Mouse (Mus musculus) cerebellum, adult 11 months (tissue): ENCODE measurements around the gene Rfx4.

Experiments
- DNase-seq: peaks from one replicate; pipeline ENCODE4 v3.0.0; 2022

Gene Rfx4

DNA sequence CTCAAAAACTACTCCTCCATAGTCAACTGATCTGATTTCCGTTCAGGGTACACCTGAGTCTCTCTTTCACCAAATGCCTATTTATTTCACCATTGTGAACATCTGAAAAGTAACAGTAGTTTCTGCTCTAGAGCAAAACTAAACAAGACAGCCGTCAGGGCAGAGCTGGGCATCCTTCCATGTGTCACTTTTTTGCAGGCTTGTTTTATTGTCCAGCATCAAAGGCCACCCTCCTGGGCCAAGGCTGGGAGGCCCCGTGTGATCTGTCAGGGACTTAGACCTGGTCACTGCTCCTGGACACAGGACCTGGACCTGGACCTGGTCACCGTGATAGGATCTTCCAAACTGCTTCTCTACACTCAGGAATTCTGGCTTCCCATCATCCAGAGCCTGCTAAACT, 116.1 kb downstream of the Rfx4 start:
- DNase-seq: no peak

GRCm38 (mm10) chr10:84879823-84880571, 124.1 kb downstream of the Rfx4 start:
- DNase-seq: no peak

GRCm38 (mm10) chr10:84882528-84882927, 126.7 kb downstream of the Rfx4 start:
- no peak for DNase-seq

GRCm38 (mm10) chr10:84885341-84885884, 129.6 kb downstream of the Rfx4 start:
- DNase-seq: no peak

DNA sequence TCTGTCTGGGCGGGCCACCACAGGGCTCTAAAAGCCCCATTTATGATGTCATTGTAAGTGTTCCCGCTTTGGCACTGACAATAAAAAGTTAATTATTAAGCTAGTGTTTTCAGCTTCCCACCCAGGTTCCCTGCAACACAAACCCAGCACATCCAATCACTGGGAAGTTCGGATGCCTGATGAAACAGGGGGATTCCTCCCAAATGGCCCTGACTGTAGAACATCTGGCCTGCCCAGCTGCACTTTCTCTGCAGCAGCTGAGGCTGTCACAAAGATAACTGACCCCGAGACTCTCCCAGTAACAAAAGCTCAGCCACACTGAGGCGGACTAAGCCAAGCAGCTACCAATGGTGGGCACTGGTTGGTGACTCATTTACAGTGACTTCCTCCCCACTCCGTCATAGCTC, 130.4 kb downstream of the Rfx4 start:
- no peak for DNase-seq

DNA sequence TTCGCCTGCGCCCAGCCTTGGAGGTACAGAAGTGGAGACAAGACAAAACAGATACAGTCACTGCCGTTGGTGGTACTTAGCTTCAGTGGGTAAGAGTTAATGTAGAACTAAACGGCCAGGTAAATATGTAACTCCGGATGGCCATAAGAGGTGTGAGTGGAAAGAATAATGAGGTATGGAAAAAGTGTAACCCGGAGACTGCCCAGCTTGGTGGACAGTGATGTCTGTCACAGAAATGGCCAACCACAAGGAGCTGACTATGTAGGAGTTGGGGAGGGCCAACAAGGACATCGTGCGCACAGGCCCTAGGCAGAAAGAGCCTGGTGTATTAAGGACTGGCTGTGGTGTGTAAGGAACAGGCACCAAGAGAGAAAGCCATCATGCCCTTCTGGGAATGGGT, 130.9 kb downstream of the Rfx4 start:
- no peak for DNase-seq

DNA sequence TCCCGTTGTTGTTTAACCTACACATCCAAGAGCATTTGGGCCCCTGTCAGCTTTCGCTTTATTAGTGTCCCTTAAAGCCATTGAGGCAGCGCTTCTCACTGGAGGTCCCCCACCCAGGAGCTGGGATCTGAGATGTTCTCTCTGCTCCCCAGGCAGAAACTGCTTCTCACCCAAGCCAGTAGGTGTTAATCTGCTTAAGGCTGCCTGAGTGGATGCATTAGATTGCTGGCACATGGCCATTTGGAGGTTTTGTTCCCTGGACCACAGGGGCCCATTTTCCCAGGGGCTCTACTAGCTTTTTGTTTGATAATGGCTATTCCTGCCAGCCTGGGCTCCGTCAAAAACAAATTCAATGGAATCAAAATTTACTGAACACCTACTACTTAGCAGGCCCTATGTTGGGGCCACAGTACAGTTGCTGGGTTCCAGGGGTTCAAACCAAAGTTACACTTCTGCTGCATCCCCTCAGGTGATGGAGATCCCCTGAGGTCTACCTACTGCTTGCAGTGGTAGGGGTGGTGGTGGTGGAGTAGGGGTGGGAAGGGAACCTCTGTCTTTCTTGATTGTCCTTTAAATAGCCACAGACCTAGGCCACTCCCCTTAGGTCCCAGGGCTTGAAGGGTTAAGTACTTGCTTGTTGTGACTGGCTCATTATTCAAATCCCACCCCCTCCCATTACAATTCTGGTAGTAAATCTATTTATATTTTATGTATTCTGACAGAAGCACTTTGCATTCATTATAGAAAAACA, 133.4 kb downstream of the Rfx4 start:
- DNase-seq: no peak

GRCm38 (mm10) chr10:84895810-84896358, 140.0 kb downstream of the Rfx4 start:
- DNase-seq: no peak

- DNase-seq: no peak
Observed at GRCm38 (mm10) chr10:84896941-84897930, 141.4 kb downstream of the Rfx4 start.

GRCm38 (mm10) chr10:84898144-84898979, 142.5 kb downstream of the Rfx4 start:
- DNase-seq: no peak

DNA sequence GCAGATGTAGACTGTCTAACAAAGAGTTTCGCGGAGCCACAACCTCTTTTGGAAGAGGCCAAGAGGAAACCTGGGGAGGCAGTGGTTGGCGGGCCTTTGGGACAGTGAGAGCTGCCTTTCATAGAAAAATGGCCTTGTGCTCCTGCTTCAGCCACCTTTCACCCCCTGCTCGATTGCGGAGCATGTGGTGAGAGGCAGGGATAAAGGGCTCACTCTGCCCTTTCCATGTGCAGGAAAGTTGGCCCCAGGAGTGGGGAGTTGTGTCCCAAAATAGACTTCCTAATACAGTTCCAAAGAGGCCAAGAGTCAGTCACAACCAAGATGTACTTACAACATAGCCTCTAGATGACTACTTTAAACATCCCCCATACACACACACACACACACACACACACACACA, 145.8 kb downstream of the Rfx4 start:
- DNase-seq: no peak

DNA sequence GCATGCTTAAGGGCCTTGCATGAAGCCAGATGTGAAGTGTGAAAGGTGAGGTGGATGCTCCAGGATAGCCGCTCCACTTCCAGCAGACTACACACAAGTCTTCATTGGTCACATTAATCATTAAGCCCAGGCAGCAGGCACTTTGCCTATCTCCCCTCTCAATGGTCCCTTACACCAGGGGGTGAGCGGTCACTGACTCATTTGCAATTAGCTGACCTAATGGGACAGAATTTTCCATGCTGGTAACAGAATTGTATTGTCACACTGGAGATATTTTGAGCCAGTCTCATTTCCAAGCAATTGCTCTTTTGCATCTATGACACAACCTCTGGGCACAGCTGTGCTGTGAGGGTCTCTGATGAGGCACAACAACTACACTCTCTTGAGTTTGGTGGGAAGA, 146.4 kb downstream of the Rfx4 start:
- DNase-seq: no peak

DNA sequence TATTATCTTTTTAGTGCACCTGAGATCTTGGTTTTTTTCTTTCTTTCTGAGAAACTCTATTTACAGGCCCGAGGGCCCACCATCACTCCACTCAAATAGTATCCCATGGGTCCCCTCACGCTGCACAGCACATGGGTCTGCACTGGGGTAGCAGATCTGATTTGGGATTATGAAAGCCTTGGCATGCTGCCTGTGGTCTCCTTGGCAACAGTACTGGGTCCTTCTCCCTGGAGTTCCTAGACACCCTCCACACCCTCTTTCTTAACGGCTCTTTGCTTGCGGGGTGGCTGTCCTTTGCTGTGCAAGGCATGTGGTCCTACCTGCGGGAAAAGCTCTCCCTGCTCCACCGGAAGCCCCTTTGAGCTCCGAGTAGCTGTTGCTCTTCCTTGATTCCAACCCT, 147.4 kb downstream of the Rfx4 start:
- no peak for DNase-seq

DNA sequence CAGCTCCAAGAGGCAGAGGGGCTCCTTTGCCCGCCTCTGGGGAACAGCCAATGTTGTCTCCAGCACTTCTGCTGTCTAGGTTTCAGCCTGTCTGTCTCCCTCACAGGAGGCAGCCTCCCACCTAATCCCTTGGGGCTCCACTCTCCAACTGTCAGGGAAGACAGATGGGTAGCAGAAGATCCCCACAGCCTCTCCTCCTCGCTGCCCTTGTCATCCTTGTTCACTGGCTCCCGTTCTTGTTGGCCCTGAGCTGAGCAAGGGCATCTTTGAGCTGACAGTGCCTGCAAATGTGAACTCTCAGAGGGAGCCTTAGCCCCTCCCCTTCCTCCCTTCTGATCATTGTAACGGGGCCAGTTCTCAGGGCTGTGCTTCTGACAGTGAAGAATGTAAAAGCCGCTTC, 147.9 kb downstream of the Rfx4 start:
- DNase-seq: no peak

DNA sequence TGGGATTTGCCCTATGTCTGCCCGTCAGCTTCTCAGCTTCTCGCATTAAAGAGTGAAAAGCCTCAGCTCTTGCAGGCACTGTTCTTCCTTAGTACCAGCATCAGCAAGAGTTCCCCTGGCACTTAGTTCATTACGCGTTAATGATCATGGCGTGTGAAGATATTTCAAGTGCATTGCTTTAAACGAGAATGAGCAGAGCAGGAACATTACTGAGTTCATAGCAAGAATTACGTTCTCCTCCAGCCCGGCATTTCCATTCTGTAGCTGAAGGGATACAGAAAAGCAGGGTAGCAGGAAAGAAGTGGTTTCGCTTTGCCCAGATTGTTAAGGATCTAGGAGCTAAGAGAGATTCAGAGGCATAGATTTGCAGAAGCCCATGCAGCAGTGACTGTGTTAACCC, 151.0 kb downstream of the Rfx4 start:
- DNase-seq: no peak

DNA sequence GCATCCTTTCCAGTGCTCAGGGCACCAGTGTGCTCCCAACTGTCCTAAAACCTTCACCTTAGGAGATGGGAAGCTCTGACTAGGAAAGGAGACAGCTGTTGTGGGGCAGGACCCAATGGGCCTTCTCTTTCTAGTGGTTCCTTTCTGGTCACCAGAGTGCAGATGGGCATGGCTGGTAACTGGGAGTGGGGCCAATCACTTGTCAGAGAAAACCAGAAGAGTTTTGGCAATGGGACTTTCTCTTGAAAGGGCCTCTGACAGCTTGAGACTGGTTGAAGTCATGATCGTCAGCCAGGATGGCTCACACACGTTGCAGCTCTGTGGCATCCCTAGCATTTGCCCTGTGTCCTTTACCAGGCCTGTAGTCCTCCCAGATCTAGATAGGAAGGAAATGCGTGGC, 152.1 kb downstream of the Rfx4 start:
- no peak for DNase-seq

DNA sequence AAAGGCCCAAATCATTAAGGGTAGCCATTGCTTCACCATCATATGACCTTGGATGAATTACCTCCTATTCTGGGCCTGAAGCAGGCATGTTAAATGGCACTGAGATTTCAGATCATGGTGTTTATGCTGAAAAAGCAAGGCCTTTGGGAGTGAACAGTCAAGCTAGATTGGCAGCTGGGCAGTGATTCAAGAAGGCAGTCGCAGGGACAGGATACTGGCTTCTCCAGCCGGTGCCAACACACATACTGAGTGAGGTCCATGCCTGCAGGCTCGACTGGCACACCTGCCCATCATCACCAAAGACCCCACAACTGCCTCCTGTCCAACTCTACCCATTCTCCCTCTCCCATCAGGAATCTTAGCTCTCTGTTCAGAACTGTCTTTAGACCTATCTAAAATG, 152.6 kb downstream of the Rfx4 start:
- DNase-seq: no peak

GRCm38 (mm10) chr10:84909021-84909801, 153.3 kb downstream of the Rfx4 start:
- no peak for DNase-seq

DNA sequence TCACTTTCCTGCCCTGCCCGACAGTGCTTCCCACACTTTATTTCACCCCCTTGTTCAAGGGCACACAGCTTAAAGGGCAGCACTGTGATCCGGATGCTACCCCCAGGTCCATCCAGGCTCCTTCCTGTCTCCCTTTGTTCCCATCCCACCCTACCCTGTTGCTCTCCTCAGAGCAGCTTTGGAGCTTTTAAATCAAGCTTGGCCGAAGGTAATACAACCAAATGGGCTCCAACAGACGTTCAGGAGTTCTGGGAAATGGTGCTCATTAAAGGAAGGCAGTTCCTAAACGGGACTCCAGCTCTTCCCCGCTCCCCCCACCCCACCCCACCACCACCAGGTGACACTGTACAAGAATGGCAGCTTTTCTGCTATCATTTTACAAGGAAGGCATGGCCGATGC, 154.3 kb downstream of the Rfx4 start:
- no peak for DNase-seq

GRCm38 (mm10) chr10:84910758-84911384, 155.0 kb downstream of the Rfx4 start:
- no peak for DNase-seq
